Mouse (Mus musculus): Measurements from ENCODE around the gene Prlh. TPM values are rescaled to one million over a fixed set of nuclear protein-coding genes. Genes with fewer than 3 reads are reported as not detected.
A peak's percentile ranks its signal among the peaks of the same experiment; 100 is the strongest.

The Prlh gene
- polyA plus RNA-seq, 1 experiment = not detected

DNA sequence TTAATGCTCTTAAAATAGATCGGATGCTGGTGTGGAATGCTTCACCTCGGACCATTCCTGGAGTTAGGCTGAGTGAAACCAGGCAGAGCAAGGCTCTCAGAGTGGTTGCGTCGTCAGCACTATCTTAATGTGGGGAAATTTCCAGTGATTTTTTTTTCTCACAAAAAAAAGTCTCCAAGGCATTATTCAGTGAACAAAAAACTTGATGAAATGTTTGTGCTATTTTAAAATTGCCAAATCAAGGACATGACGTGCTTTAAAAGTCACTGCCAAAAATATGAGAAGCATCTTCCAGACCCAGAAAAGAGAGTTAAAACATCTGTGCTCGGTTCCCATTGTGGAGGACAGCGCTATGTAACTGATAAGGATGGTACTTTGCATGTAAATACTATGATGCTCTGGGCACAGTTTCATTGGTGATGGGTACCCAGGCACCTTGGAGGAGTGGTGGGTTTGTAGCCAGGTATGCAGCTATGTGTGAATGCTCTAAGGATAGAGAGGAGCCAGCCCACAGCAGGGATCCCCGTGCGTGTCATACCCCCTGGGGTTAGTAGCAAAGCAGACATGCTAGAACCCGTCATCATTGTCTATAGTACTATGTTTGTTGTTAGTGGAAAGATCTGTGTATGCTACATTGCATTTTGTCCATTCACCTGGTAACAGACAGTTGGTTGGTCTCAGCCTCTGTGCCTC is 27.9 kb downstream of the Prlh start:
- Histone ChIP-seq H3ac (ENCODE audit: control insufficient read depth, insufficient read length) (no peak overlapping the region), H3K36me3 (ENCODE audit: control insufficient read depth, insufficient read depth) (no peaks in the 10 kb centered on the region), H3K4me3 (no peak overlapping the region), H3K79me2 (ENCODE audit: control insufficient read depth, insufficient read depth) (no peaks in the 10 kb centered on the region), H3K4me2 (ENCODE audit: low read depth) (no peak overlapping the region), H3K27me3 (ENCODE audit: control insufficient read depth, insufficient read depth, insufficient read length) (no peaks in the 10 kb centered on the region)
- no peak for TF ChIP-seq TCF12 (IDR thresholded peaks at IDR 0.05; ENCODE audit: insufficient read depth, poor library complexity, severe bottlenecking)
- TF ChIP-seq MAX (IDR thresholded peaks at IDR 0.05; ENCODE audit: low read depth) = no peak
- TF ChIP-seq POLR2A (IDR thresholded peaks at IDR 0.05; ENCODE audit: insufficient read length, low read depth) = no peak
- no peak for TF ChIP-seq USF1 (IDR thresholded peaks at IDR 0.05; ENCODE audit: low read depth)
- TF ChIP-seq POLR2AphosphoS2 (IDR thresholded peaks at IDR 0.05; ENCODE audit: insufficient read length, low read depth) = no peak
- no peak for TF ChIP-seq SRF (IDR thresholded peaks at IDR 0.05; ENCODE audit: control insufficient read depth, insufficient read length, low read depth)
- TF ChIP-seq E2F4 (IDR thresholded peaks at IDR 0.05; ENCODE audit: insufficient read depth) = no peak
- no peak for TF ChIP-seq TCF3 (IDR thresholded peaks at IDR 0.05; ENCODE audit: insufficient read length, low read depth)

DNA sequence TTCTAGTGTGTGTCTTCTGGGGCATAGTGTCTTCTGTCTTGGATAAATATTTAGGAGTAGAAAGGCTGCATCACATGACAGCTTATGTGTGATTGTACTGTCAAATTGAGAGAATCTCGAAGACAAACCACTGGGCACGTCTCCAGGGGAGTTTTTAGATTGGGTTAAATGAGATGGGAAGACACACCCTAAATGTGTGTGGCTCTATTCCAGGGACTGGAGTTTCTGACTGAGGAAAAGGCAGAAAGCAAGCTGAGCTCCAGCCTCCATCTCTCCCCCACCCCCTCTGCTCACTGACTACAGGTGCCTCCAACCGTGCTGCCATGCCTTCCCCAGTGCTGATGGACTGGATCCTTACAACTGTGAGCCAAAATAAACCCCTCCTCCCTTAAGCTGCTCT is 28.4 kb downstream of the Prlh start:
- Histone ChIP-seq H3K27me3 (ENCODE audit: control insufficient read depth, insufficient read depth, insufficient read length) (no peaks in the 10 kb centered on the region), H3K4me3 (no peak overlapping the region), H3K4me2 (ENCODE audit: low read depth) (no peak overlapping the region), H3K79me2 (ENCODE audit: control insufficient read depth, insufficient read depth) (no peaks in the 10 kb centered on the region), H3ac (ENCODE audit: control insufficient read depth, insufficient read length) (no peak overlapping the region), H3K36me3 (ENCODE audit: control insufficient read depth, insufficient read depth) (no peaks in the 10 kb centered on the region)
- TF ChIP-seq E2F4 (IDR thresholded peaks at IDR 0.05; ENCODE audit: insufficient read depth) (no peak), USF1 (IDR thresholded peaks at IDR 0.05; ENCODE audit: low read depth) (peak; percentile 2), CEBPB (IDR thresholded peaks at IDR 0.05; ENCODE audit: insufficient read depth, poor library complexity, severe bottlenecking) (no peak)

- Histone ChIP-seq H3ac (ENCODE audit: control insufficient read depth, insufficient read length) (no peak overlapping the region), H3K79me2 (ENCODE audit: control insufficient read depth, insufficient read depth) (peaks cover 21% of the 10 kb centered on the region), H3K27me3 (ENCODE audit: control insufficient read depth, insufficient read depth, insufficient read length) (no peaks in the 10 kb centered on the region), H3K4me2 (ENCODE audit: low read depth) (no peak overlapping the region), H3K36me3 (ENCODE audit: control insufficient read depth, insufficient read depth) (no peaks in the 10 kb centered on the region), H3K4me3 (no peak overlapping the region)
- no peak for TF ChIP-seq TCF3 (IDR thresholded peaks at IDR 0.05; ENCODE audit: insufficient read length, low read depth)
- no peak for TF ChIP-seq SRF (IDR thresholded peaks at IDR 0.05; ENCODE audit: control insufficient read depth, insufficient read length, low read depth)
- no peak for TF ChIP-seq E2F4 (IDR thresholded peaks at IDR 0.05; ENCODE audit: insufficient read depth)
- no peak for TF ChIP-seq TCF12 (IDR thresholded peaks at IDR 0.05; ENCODE audit: insufficient read depth, poor library complexity, severe bottlenecking)
- TF ChIP-seq MYOG (IDR thresholded peaks at IDR 0.05; ENCODE audit: control insufficient read depth in 1 of 3, insufficient read depth in 1 of 3, insufficient read length in 2 of 3, low read depth in 2 of 3) = no peak
- no peak for TF ChIP-seq MAX (IDR thresholded peaks at IDR 0.05; ENCODE audit: low read depth)
- no peak for TF ChIP-seq USF1 (IDR thresholded peaks at IDR 0.05; ENCODE audit: low read depth)
- TF ChIP-seq REST (IDR thresholded peaks at IDR 0.05; ENCODE audit: insufficient read depth, insufficient read length) = no peak
- no peak for TF ChIP-seq CEBPB (IDR thresholded peaks at IDR 0.05; ENCODE audit: insufficient read depth, poor library complexity, severe bottlenecking)
- TF ChIP-seq POLR2AphosphoS2 (IDR thresholded peaks at IDR 0.05; ENCODE audit: insufficient read length, low read depth) = no peak
- no peak for TF ChIP-seq POLR2A (IDR thresholded peaks at IDR 0.05; ENCODE audit: insufficient read length, low read depth)
- no peak for TF ChIP-seq MYOD1 (IDR thresholded peaks at IDR 0.05; ENCODE audit: control insufficient read depth in 1 of 3, insufficient read length in 2 of 3, low read depth in 2 of 3)
Observed at GRCm38 (mm10) chr1:90995916-90996315, 43.0 kb downstream of the Prlh start.

DNA sequence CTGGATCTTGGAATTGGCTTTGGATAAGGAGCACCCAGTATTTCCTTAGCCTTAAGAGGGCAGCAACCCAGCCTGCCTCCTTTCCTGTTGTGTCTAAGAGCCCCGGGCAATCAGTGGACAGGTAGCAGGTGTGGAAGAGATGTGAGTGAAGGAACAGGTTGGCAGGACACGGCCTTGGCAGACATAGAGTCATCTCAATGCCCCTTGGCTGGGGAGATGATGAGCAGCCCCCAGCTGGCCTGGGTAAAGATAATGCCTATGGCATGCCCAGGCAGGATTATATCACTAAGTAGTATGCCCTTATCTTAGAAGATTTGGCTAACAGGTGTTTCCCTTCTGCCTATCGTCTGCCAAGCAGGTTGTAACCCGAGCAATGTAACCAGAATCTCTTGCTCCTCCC is 44.2 kb downstream of the Prlh start:
- Histone ChIP-seq H3K36me3 (ENCODE audit: control insufficient read depth, insufficient read depth) (no peaks in the 10 kb centered on the region), H3K4me3 (no peak overlapping the region), H3K4me2 (ENCODE audit: low read depth) (no peak overlapping the region), H3ac (ENCODE audit: control insufficient read depth, insufficient read length) (no peak overlapping the region), H3K79me2 (ENCODE audit: control insufficient read depth, insufficient read depth) (peaks cover 34% of the 10 kb centered on the region), H3K27me3 (ENCODE audit: control insufficient read depth, insufficient read depth, insufficient read length) (no peaks in the 10 kb centered on the region)
- TF ChIP-seq POLR2A (IDR thresholded peaks at IDR 0.05; ENCODE audit: insufficient read length, low read depth) = no peak
- TF ChIP-seq MYOD1 (IDR thresholded peaks at IDR 0.05; ENCODE audit: control insufficient read depth in 1 of 3, insufficient read length in 2 of 3, low read depth in 2 of 3) = no peak
- TF ChIP-seq SRF (IDR thresholded peaks at IDR 0.05; ENCODE audit: control insufficient read depth, insufficient read length, low read depth) = no peak
- TF ChIP-seq TCF3 (IDR thresholded peaks at IDR 0.05; ENCODE audit: insufficient read length, low read depth) = no peak
- TF ChIP-seq USF1 (IDR thresholded peaks at IDR 0.05; ENCODE audit: low read depth) = no peak
- no peak for TF ChIP-seq MYOG (IDR thresholded peaks at IDR 0.05; ENCODE audit: control insufficient read depth in 1 of 3, insufficient read depth in 1 of 3, insufficient read length in 2 of 3, low read depth in 2 of 3)
- no peak for TF ChIP-seq E2F4 (IDR thresholded peaks at IDR 0.05; ENCODE audit: insufficient read depth)
- TF ChIP-seq CEBPB (IDR thresholded peaks at IDR 0.05; ENCODE audit: insufficient read depth, poor library complexity, severe bottlenecking) = no peak
- TF ChIP-seq MAX (IDR thresholded peaks at IDR 0.05; ENCODE audit: low read depth) = no peak
- no peak for TF ChIP-seq POLR2AphosphoS2 (IDR thresholded peaks at IDR 0.05; ENCODE audit: insufficient read length, low read depth)
- no peak for TF ChIP-seq REST (IDR thresholded peaks at IDR 0.05; ENCODE audit: insufficient read depth, insufficient read length)
- TF ChIP-seq TCF12 (IDR thresholded peaks at IDR 0.05; ENCODE audit: insufficient read depth, poor library complexity, severe bottlenecking) = no peak

DNA sequence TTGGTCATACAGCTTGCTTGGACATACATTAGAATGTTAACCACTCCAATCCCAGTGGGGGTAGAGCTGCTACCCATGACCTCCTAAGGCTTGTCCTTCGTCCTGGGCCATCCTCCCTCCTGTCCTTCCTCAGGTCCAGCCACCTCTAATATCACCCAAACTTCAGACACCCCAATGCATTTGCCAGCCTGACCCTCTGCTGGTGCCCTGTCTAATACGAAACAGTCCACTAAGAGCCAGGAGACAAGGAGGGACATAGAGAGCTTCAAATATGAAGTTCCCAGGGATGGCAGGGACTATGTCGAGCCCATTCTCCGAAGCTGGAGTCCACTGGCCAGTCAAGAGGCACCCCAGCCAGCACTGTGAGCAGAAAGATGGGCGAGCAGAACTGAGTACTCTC is 44.7 kb downstream of the Prlh start:
- Histone ChIP-seq H3K79me2 (ENCODE audit: control insufficient read depth, insufficient read depth) (peaks cover 39% of the 10 kb centered on the region), H3K4me3 (peak overlapping the region; percentile 84), H3K4me2 (ENCODE audit: low read depth) (no peak overlapping the region), H3ac (ENCODE audit: control insufficient read depth, insufficient read length) (no peak overlapping the region), H3K27me3 (ENCODE audit: control insufficient read depth, insufficient read depth, insufficient read length) (no peaks in the 10 kb centered on the region), H3K36me3 (ENCODE audit: control insufficient read depth, insufficient read depth) (no peaks in the 10 kb centered on the region)
- TF ChIP-seq SRF (IDR thresholded peaks at IDR 0.05; ENCODE audit: control insufficient read depth, insufficient read length, low read depth) (no peak), E2F4 (IDR thresholded peaks at IDR 0.05; ENCODE audit: insufficient read depth) (no peak), USF1 (IDR thresholded peaks at IDR 0.05; ENCODE audit: low read depth) (no peak), TCF12 (IDR thresholded peaks at IDR 0.05; ENCODE audit: insufficient read depth, poor library complexity, severe bottlenecking) (no peak), MYOG (IDR thresholded peaks at IDR 0.05; ENCODE audit: control insufficient read depth in 1 of 3, insufficient read depth in 1 of 3, insufficient read length in 2 of 3, low read depth in 2 of 3) (no peak), POLR2AphosphoS2 (IDR thresholded peaks at IDR 0.05; ENCODE audit: insufficient read length, low read depth) (no peak), MYOD1 (IDR thresholded peaks at IDR 0.05; ENCODE audit: control insufficient read depth in 1 of 3, insufficient read length in 2 of 3, low read depth in 2 of 3) (no peak), POLR2A (IDR thresholded peaks at IDR 0.05; ENCODE audit: insufficient read length, low read depth) (no peak), TCF3 (IDR thresholded peaks at IDR 0.05; ENCODE audit: insufficient read length, low read depth) (no peak), REST (IDR thresholded peaks at IDR 0.05; ENCODE audit: insufficient read depth, insufficient read length) (no peak), CEBPB (IDR thresholded peaks at IDR 0.05; ENCODE audit: insufficient read depth, poor library complexity, severe bottlenecking) (no peak), MAX (IDR thresholded peaks at IDR 0.05; ENCODE audit: low read depth) (no peak)
